Mouse (Mus musculus) E14TG2a.4 (cell line): ENCODE results near the gene Bcl7b.

Source experiments
- CTCF ChIP-seq: conservative IDR thresholded peaks from 2 replicates; pipeline ENCODE4 v1.5.1; 2014; ENCODE audit warnings: low read length
- NANOG ChIP-seq: IDR thresholded peaks from 2 replicates; pipeline ENCODE4 v1.6.1; 2014; ENCODE audit warnings: borderline replicate concordance, low read length, mixed read lengths

GRCm38 (mm10) chr5:135186231-135186620 lies 18.1 kb downstream of the Bcl7b start:
- TF ChIP-seq CTCF (no peak), NANOG (no peak)
